Mouse (Mus musculus) c-Kit-positive CD71-positive TER-119-positive erythroid progenitor cells, embryonic 14.5 days (primary cell): ENCODE measurements around the gene Nkrf.

Experiments
- DNase-seq: peaks from one replicate; pipeline ENCODE4 v3.0.0-alpha.2; 2013; ENCODE audit warnings: low spot score

Nkrf gene

GRCm38 (mm10) chrX:36863766-36864608, 38.7 kb downstream of the Nkrf start:
- DNase-seq, result peak; percentile 79

- DNase-seq, result no peak
Measured at GRCm38 (mm10) chrX:36852631-36853030, 50.1 kb downstream of the Nkrf start.

- no peak for DNase-seq
Measured at GRCm38 (mm10) chrX:36847152-36847551, 55.5 kb downstream of the Nkrf start.

GRCm38 (mm10) chrX:36843346-36843990, 59.2 kb downstream of the Nkrf start:
- no peak for DNase-seq

GRCm38 (mm10) chrX:36841698-36842097, 61.0 kb downstream of the Nkrf start:
- DNase-seq, result no peak

- no peak for DNase-seq
Measured at GRCm38 (mm10) chrX:36839391-36839790, 63.3 kb downstream of the Nkrf start.
